Mouse (Mus musculus) lung, postnatal 0 days (tissue): ENCODE measurements around the gene Ddx39b.

Experiments used
- CTCF ChIP-seq: IDR thresholded peaks from 2 replicates; pipeline ENCODE4 v1.5.1; 2016; ENCODE audit warnings: antibody characterized with exemption, mild to moderate bottlenecking
- EP300 ChIP-seq: IDR thresholded peaks from 2 replicates; pipeline ENCODE4 v1.6.1; 2016; ENCODE audit warnings: antibody characterized with exemption, mild to moderate bottlenecking, control low read depth

GRCm38 (mm10) chr17:35259621-35260020, 18.1 kb downstream of the Ddx39b start:
- no peak for TF ChIP-seq CTCF
- TF ChIP-seq EP300: no peak
